Mouse (Mus musculus) liver, embryonic 14.5 days (tissue): Measurements from ENCODE around the gene Sox6. TPM values are rescaled to one million over a fixed set of nuclear protein-coding genes. Genes with fewer than 3 reads are reported as not detected.

Source experiments
- ATAC-seq: fragments of 200-750 bp; cut with Nextera tagmentation; 2 replicates; pipeline ENCODE4 v1.8.0; 2017; ENCODE audit warnings: moderate number of reproducible peaks, mild to moderate bottlenecking, moderate library complexity; ENCODE audit not compliant: insufficient read depth
- DNase-seq, 3 experiments: peaks; one replicate each; pipeline ENCODE4 v3.0.0-alpha.2; 2012 to 2013; ENCODE audit warnings: low read depth in 3 of 3, low spot score in 3 of 3
- H3K27ac ChIP-seq: fragments of 300-500 bp; sonication (generic); 2 replicates; pipeline ENCODE4 v1.5.1; 2014; ENCODE audit warnings: moderate library complexity, mild to moderate bottlenecking, control low read depth, inconsistent platforms
- H3K27me3 ChIP-seq: fragments of 300-500 bp; sonication (generic); 2 replicates; pipeline ENCODE4 v1.6.1; 2014; ENCODE audit warnings: mild to moderate bottlenecking, low read length, moderate library complexity; ENCODE audit not compliant: control insufficient read depth, insufficient read depth
- H3K36me3 ChIP-seq: fragments of 300-500 bp; sonication (generic); replicated peaks from 2 replicates; pipeline ENCODE4 v1.6.1; 2014; ENCODE audit warnings: low read depth; ENCODE audit not compliant: control insufficient read depth, insufficient read depth
- H3K4me1 ChIP-seq, 2 experiments: fragments of 200-500 bp in 1 of 2; fragments of 300-500 bp in 1 of 2; sonication (generic) in 1 of 2; replicated peaks; 2 replicates each; pipeline ENCODE4 v1.6.1; 2012 to 2014; ENCODE audit warnings: antibody characterized with exemption in 1 of 2, inconsistent platforms in 1 of 2, low read length in 1 of 2; ENCODE audit not compliant: control insufficient read depth in 2 of 2, insufficient read depth in 2 of 2
- H3K4me2 ChIP-seq: fragments of 300-500 bp; sonication (generic); 2 replicates; pipeline ENCODE4 v1.6.1; 2014; ENCODE audit warnings: low read depth, mild to moderate bottlenecking, control low read depth, moderate library complexity
- H3K4me3 ChIP-seq, 2 experiments: fragments of 200-500 bp in 1 of 2; fragments of 300-500 bp in 1 of 2; sonication (generic) in 1 of 2; 2 replicates each; pipeline ENCODE4 v1.5.1; 2012 to 2014; ENCODE audit warnings: low read depth in 2 of 2, low read length in 2 of 2, mild to moderate bottlenecking in 2 of 2, control low read depth in 1 of 2, inconsistent platforms in 1 of 2, moderate library complexity in 1 of 2; ENCODE audit not compliant: insufficient read depth in 1 of 2
- H3K9ac ChIP-seq: fragments of 300-500 bp; sonication (generic); replicated peaks from 2 replicates; pipeline ENCODE4 v1.6.1; 2014; ENCODE audit warnings: mild to moderate bottlenecking, control low read depth, moderate library complexity
- H3K9me3 ChIP-seq: fragments of 300-500 bp; sonication (generic); 2 replicates; pipeline ENCODE4 v1.6.1; 2016; ENCODE audit warnings: low read length, mixed read lengths; ENCODE audit not compliant: control insufficient read depth
- CTCF ChIP-seq: IDR thresholded peaks from 2 replicates; pipeline ENCODE4 v1.5.1; 2016; ENCODE audit warnings: antibody characterized with exemption, low read depth, control low read depth
- EP300 ChIP-seq: IDR thresholded peaks from 2 replicates; pipeline ENCODE4 v1.6.1; 2016; ENCODE audit warnings: antibody characterized with exemption, low read depth
- WGBS: fragments of 180-500 bp; shearing (Covaris S2); extraction: QIAGEN DNeasy Blood & Tissue Kit; methylation state at CpG from one replicate; pipeline ENCODE4 v1.1.7; 2014; ENCODE audit not compliant: insufficient replicate concordance; 5-methylcytosine and 5-hydroxymethylcytosine counted together
- polyA plus RNA-seq, 2 experiments: library from polyadenylated mRNA; depleted of rRNA in 1 of 2; stranded (reverse) in 1 of 2; unstranded in 1 of 2; fragments of >200 nt; fragmentation: Nextera tagmentation in 1 of 2; extraction: Ambion mirVana in 1 of 2; gene quantifications; 2 replicates each; pipeline versions ENCODE4 v1.2.1 to v1.2.3; 2012 to 2014

Gene Sox6
- polyA plus RNA-seq, 2 experiments = 15.9 to 64.0 TPM

- Histone ChIP-seq H3K9ac (no peak overlapping the region), H3K4me1 (peaks cover 10 to 18% of the 10 kb centered on the region in 2 experiments), H3K9me3 (no peaks in the 10 kb centered on the region), H3K4me3 (no peak overlapping the region), H3K27me3 (no peaks in the 10 kb centered on the region), H3K4me2 (no peak overlapping the region), H3K36me3 (no peaks in the 10 kb centered on the region), H3K27ac (no peak overlapping the region)
- no peak for TF ChIP-seq EP300
- TF ChIP-seq CTCF = no peak
- DNase-seq (no peak), ATAC-seq (peak; percentile 45; the same call in 1 of the 2 replicates)
- WGBS = 47% methylated on average over 9 of the region's 9 CpGs
Observed at GRCm38 (mm10) chr7:115865979-115866697, 172.5 kb downstream of the Sox6 start.

- ATAC-seq = no peak
- Histone ChIP-seq H3K27me3 (no peaks in the 10 kb centered on the region), H3K9me3 (no peaks in the 10 kb centered on the region), H3K9ac (no peak overlapping the region), H3K36me3 (no peaks in the 10 kb centered on the region), H3K4me1 (peaks cover 10 to 18% of the 10 kb centered on the region in 2 experiments), H3K27ac (no peak overlapping the region), H3K4me2 (no peak overlapping the region), H3K4me3 (no peak overlapping the region)
- TF ChIP-seq EP300 (no peak), CTCF (no peak)
- DNase-seq = no peak
- WGBS = 77% methylated on average over 6 of the region's 6 CpGs
Observed at GRCm38 (mm10) chr7:115865231-115865630, 173.4 kb downstream of the Sox6 start.

GRCm38 (mm10) chr7:115864411-115864810, 174.2 kb downstream of the Sox6 start:
- Histone ChIP-seq H3K27me3 (no peaks in the 10 kb centered on the region), H3K9me3 (no peaks in the 10 kb centered on the region), H3K4me3 (no peak overlapping the region), H3K36me3 (no peaks in the 10 kb centered on the region), H3K27ac (no peak overlapping the region), H3K4me2 (no peak overlapping the region), H3K4me1 (peaks cover 10 to 18% of the 10 kb centered on the region in 2 experiments), H3K9ac (no peak overlapping the region)
- ATAC-seq (no peak), DNase-seq (no peak)
- WGBS = 31% methylated on average over 2 of the region's 2 CpGs
- TF ChIP-seq EP300 (no peak), CTCF (no peak)

GRCm38 (mm10) chr7:115859691-115860401, 178.8 kb downstream of the Sox6 start:
- TF ChIP-seq CTCF (no peak), EP300 (no peak)
- DNase-seq (no peak), ATAC-seq (no peak)
- 60% methylated on average over 9 of the region's 9 CpGs for WGBS
- no peaks in the 10 kb centered on the region for H3K27me3 ChIP-seq
- no peak overlapping the region for H3K4me2 ChIP-seq
- H3K9ac ChIP-seq = no peak overlapping the region
- H3K4me1 ChIP-seq = peaks cover 0 to 5% of the 10 kb centered on the region in 2 experiments; a peak in 2 of 4 replicates
- no peaks in the 10 kb centered on the region for H3K9me3 ChIP-seq
- H3K36me3 ChIP-seq = no peaks in the 10 kb centered on the region
- no peak overlapping the region for H3K4me3 ChIP-seq
- H3K27ac ChIP-seq = no peak overlapping the region

GRCm38 (mm10) chr7:115851131-115851530, 187.5 kb downstream of the Sox6 start:
- H3K27ac ChIP-seq = no peak overlapping the region
- H3K36me3 ChIP-seq = no peaks in the 10 kb centered on the region
- no peaks in the 10 kb centered on the region for H3K27me3 ChIP-seq
- no peak overlapping the region for H3K9ac ChIP-seq
- no peak for DNase-seq
- no peak overlapping the region for H3K4me2 ChIP-seq
- TF ChIP-seq CTCF (no peak), EP300 (no peak)
- H3K4me1 ChIP-seq = peaks cover 6 to 15% of the 10 kb centered on the region in 2 experiments; a peak in 3 of 4 replicates
- 73% methylated on average over 4 of the region's 4 CpGs for WGBS
- H3K9me3 ChIP-seq = no peaks in the 10 kb centered on the region
- no peak for ATAC-seq
- H3K4me3 ChIP-seq = no peak overlapping the region
